8 mouse cellular contexts compared by ENCODE assay signal in genomic region chr6:134439401-134440021, GRCm38 (mm10). TPM values are rescaled to one million over a fixed set of nuclear protein-coding genes. Genes with fewer than 3 reads are reported as not detected.
A peak's percentile ranks its signal among the peaks of the same experiment; 100 is the strongest.
DNase-seq lines count a peak whose midpoint lies in the region; ATAC-seq and TF ChIP-seq lines count a peak whose summit lies in the region.

No protein-coding gene starts in this region.

- no peaks in the 10 kb centered on the region for H3K36me3 ChIP-seq in kidney, embryonic 16.5 days (ENCODE audit: insufficient read depth, low read length)
- H3K36me3 ChIP-seq in hindbrain, embryonic 15.5 days = no peaks in the 10 kb centered on the region
- H3K36me3 ChIP-seq in limb, embryonic 15.5 days = 0 out of 2 replicates have a peak, but pooled peaks cover 2% of the 10 kb centered on the region

- 0 out of 2 replicates have a peak overlapping the region, but pooled peaks have one; percentile 36 for H3K27ac ChIP-seq in kidney, embryonic 16.5 days (ENCODE audit: low read length)
- H3K27ac ChIP-seq in gastrocnemius, adult 2 months = peak overlapping the region; percentile 76
- H3K27ac ChIP-seq in hindbrain, embryonic 15.5 days (replicated peaks) = peak overlapping the region; percentile 82
- H3K27ac ChIP-seq in limb, embryonic 15.5 days = peak overlapping the region; percentile 85

- H3K9ac ChIP-seq in kidney, embryonic 16.5 days (replicated peaks; ENCODE audit: low read length) = peak overlapping the region; percentile 52
- H3K9ac ChIP-seq in hindbrain, embryonic 15.5 days = peak overlapping the region; percentile 39
- no peak overlapping the region for H3K9ac ChIP-seq in limb, embryonic 15.5 days

- peak overlapping the region; percentile 62 for H3K4me2 ChIP-seq in kidney, embryonic 16.5 days (replicated peaks; ENCODE audit: low read depth, low read length)
- peak overlapping the region; percentile 70 for H3K4me2 ChIP-seq in hindbrain, embryonic 15.5 days
- H3K4me2 ChIP-seq in limb, embryonic 15.5 days = peak overlapping the region; percentile 43

- H3K4me1 ChIP-seq in kidney, embryonic 16.5 days (ENCODE audit: insufficient read depth, low read length) = peaks cover 25% of the 10 kb centered on the region
- H3K4me1 ChIP-seq in hindbrain, embryonic 15.5 days (replicated peaks) = peaks cover 19% of the 10 kb centered on the region
- peaks cover 22% of the 10 kb centered on the region for H3K4me1 ChIP-seq in limb, embryonic 15.5 days

- no peaks in the 10 kb centered on the region for H3K9me3 ChIP-seq in kidney, embryonic 16.5 days (ENCODE audit: low read length)
- no peaks in the 10 kb centered on the region for H3K9me3 ChIP-seq in hindbrain, embryonic 15.5 days
- H3K9me3 ChIP-seq in limb, embryonic 15.5 days = no peaks in the 10 kb centered on the region

- DNase-seq in kidney, postnatal 25 days = no peak
- DNase-seq in cerebellum, postnatal 36 days = peak; percentile 22 to 29
- peak; percentile 62 for DNase-seq in gastrocnemius, adult 2 months
- DNase-seq in right cerebral cortex, postnatal 14 days = peak; percentile 39
- no peak for DNase-seq in thymus, postnatal 25 days

- intact Hi-C loops in gastrocnemius, adult 2 months (cut with DNase I) = no loop called here

- no peaks in the 10 kb centered on the region for H3K27me3 ChIP-seq in kidney, embryonic 16.5 days (ENCODE audit: insufficient read depth, low read length)
- H3K27me3 ChIP-seq in hindbrain, embryonic 15.5 days = no peaks in the 10 kb centered on the region
- no peaks in the 10 kb centered on the region for H3K27me3 ChIP-seq in limb, embryonic 15.5 days

- H3K4me3 ChIP-seq in kidney, embryonic 16.5 days (ENCODE audit: low read length) = peak overlapping the region; percentile 34
- peak overlapping the region; percentile 61 for H3K4me3 ChIP-seq in gastrocnemius, adult 2 months
- H3K4me3 ChIP-seq in hindbrain, embryonic 15.5 days = peak overlapping the region; percentile 38
- peak overlapping the region; percentile 20 for H3K4me3 ChIP-seq in limb, embryonic 15.5 days

- no peak for TF ChIP-seq CTCF in gastrocnemius, adult 2 months (IDR thresholded peaks at IDR 0.05)

- 6% methylated on average over 23 of the region's 23 CpGs for WGBS in kidney, embryonic 16.5 days
- WGBS in hindbrain, embryonic 15.5 days = 7% methylated on average over 23 of the region's 23 CpGs
- WGBS in limb, embryonic 15.5 days = 15% methylated on average over 23 of the region's 23 CpGs

- peak; percentile 64 for ATAC-seq in kidney, embryonic 16.5 days (ENCODE audit: low FRiP score, low TSS enrichment)
- ATAC-seq in hindbrain, embryonic 15.5 days (ENCODE audit: low FRiP score, low read depth) = peak; percentile 88
- peak; percentile 77 for ATAC-seq in limb, embryonic 15.5 days (ENCODE audit: insufficient number of reproducible peaks, low FRiP score, low TSS enrichment, low read depth)

RNA-seq across cellular contexts. Expression of gene Bcl2l14, which starts 43.4 kb away (rescaled TPM):
- polyA plus RNA-seq in kidney, embryonic 16.5 days (2015; fragmentation: Nextera tagmentation; extraction: Ambion mirVana) = 7.6 and 8.9 TPM in 2 replicates
- total RNA-seq in gastrocnemius, adult 2 months (2021) = not detected
- 0.12 TPM in 1 of 2 replicates, not detected in the other for polyA plus RNA-seq in hindbrain, embryonic 15.5 days (2015; fragmentation: Nextera tagmentation; extraction: Ambion mirVana)
- 0.96 and 1.3 TPM in 2 replicates for polyA plus RNA-seq in limb, embryonic 15.5 days (2015; fragmentation: Nextera tagmentation; extraction: Ambion mirVana)

Comparison
In these comparisons a context has a peak if more than half of its experiments do, and no peak if none do; other contexts are left out.
1. DNase-seq: peak in cerebellum, postnatal 36 days (2 of 2), gastrocnemius, adult 2 months (single experiment) and right cerebral cortex, postnatal 14 days (single experiment); none in kidney, postnatal 25 days (0 of 2) and thymus, postnatal 25 days (single experiment).
2. Peak in every context shown above with its lines, with median percentiles within 50 percentile points of each other: ATAC-seq, H3K27ac ChIP-seq, H3K4me2 ChIP-seq and H3K4me3 ChIP-seq.